Mouse (Mus musculus): ENCODE measurements around the gene Drc3.

GRCm38 (mm10) chr11:60355952-60356351, 2.8 kb downstream of the Drc3 start:
- TF ChIP-seq POLR2A (IDR thresholded peaks at IDR 0.05; ENCODE audit: insufficient read depth, low read length) (no peak), CTCF (IDR thresholded peaks at IDR 0.05; ENCODE audit: low read depth, low read length) (no peak)

All from ES-Bruce4 (cell line).